Mouse (Mus musculus) CH12.LX (cell line): ENCODE measurements around the gene Rreb1. TPM values are rescaled to one million over a fixed set of nuclear protein-coding genes. Genes with fewer than 3 reads are reported as not detected.

Experiments
- DNase-seq: peaks from one replicate; pipeline ENCODE4 v3.0.0-alpha.2; 2013; ENCODE audit errors: extremely low read depth
- H3K27ac ChIP-seq: 2 replicates; pipeline ENCODE4 v1.5.1; 2012; ENCODE audit warnings: low read depth, mild to moderate bottlenecking, control low read depth, moderate library complexity; ENCODE audit not compliant: insufficient read depth
- H3K27me3 ChIP-seq: replicated peaks from 2 replicates; pipeline ENCODE3; 2012; ENCODE audit warnings: inconsistent platforms
- H3K36me3 ChIP-seq, 2 experiments: replicated peaks in 1 of 2; 2 replicates each; pipeline versions ENCODE3 to v1.6.1; 2012; ENCODE audit warnings: inconsistent platforms in 1 of 2, low read length in 1 of 2, mild to moderate bottlenecking in 1 of 2, mixed read lengths in 1 of 2, moderate library complexity in 1 of 2; ENCODE audit not compliant: control insufficient read depth in 1 of 2, insufficient read depth in 1 of 2
- H3K4me1 ChIP-seq, 2 experiments: 2 replicates each; pipeline ENCODE4 v1.6.1; 2012; ENCODE audit warnings: inconsistent platforms in 1 of 2, moderate library complexity in 1 of 2; ENCODE audit not compliant: insufficient read depth in 2 of 2, control insufficient read depth in 1 of 2
- H3K4me2 ChIP-seq: 2 replicates; pipeline ENCODE4 v1.6.1; 2012; ENCODE audit warnings: low read depth, mild to moderate bottlenecking, control low read depth; ENCODE audit not compliant: poor library complexity, insufficient read depth, severe bottlenecking
- H3K4me3 ChIP-seq, 3 experiments: fragments of 150-350 bp in 1 of 3; sonication (generic) in 1 of 3; replicated peaks in 1 of 3; 2 replicates each; pipeline versions ENCODE3 to v1.5.1; 2011 to 2012; ENCODE audit warnings: low read depth in 2 of 3, low read length in 2 of 3, mild to moderate bottlenecking in 2 of 3, moderate library complexity in 2 of 3, control low read depth in 1 of 3, improper control_type of control experiment in 1 of 3, inconsistent platforms in 1 of 3, mixed read lengths in 1 of 3; ENCODE audit not compliant: poor library complexity in 1 of 3
- H3K79me2 ChIP-seq: replicated peaks from 2 replicates; pipeline ENCODE4 v1.6.1; 2012; ENCODE audit warnings: mild to moderate bottlenecking, moderate library complexity; ENCODE audit not compliant: control insufficient read depth, poor library complexity, insufficient read depth, severe bottlenecking; ENCODE audit errors: extremely low read depth
- H3K9ac ChIP-seq: 2 replicates; pipeline ENCODE4 v1.6.1; 2012; ENCODE audit warnings: low read depth, mild to moderate bottlenecking, control low read depth, moderate library complexity; ENCODE audit not compliant: insufficient read depth
- H3K9me3 ChIP-seq: replicated peaks from 2 replicates; pipeline ENCODE3; 2012; ENCODE audit warnings: low read length, inconsistent platforms, mixed read lengths
- BHLHE40 ChIP-seq: IDR thresholded peaks from 2 replicates; pipeline ENCODE4 v1.6.1; 2011; ENCODE audit warnings: mild to moderate bottlenecking, low read depth, low read length, improper control_type of control experiment
- CHD1 ChIP-seq: IDR thresholded peaks from 2 replicates; pipeline ENCODE4 v1.6.1; 2012; ENCODE audit warnings: low read depth, low read length, improper control_type of control experiment, inconsistent platforms
- CHD2 ChIP-seq: IDR thresholded peaks from 2 replicates; pipeline ENCODE4 v1.6.1; 2011; ENCODE audit warnings: low read length, improper control_type of control experiment
- CTCF ChIP-seq, 2 experiments: IDR thresholded peaks in 1 of 2; conservative IDR thresholded peaks in 1 of 2; 2 replicates each; pipeline ENCODE4 v1.5.1; 2011 to 2012; ENCODE audit warnings: low read depth in 2 of 2, low read length in 2 of 2, improper control_type of control experiment in 1 of 2, inconsistent platforms in 1 of 2, mild to moderate bottlenecking in 1 of 2, moderate library complexity in 1 of 2
- ELF1 ChIP-seq: IDR thresholded peaks from 2 replicates; pipeline ENCODE4 v1.6.1; 2014; ENCODE audit warnings: low read depth, mild to moderate bottlenecking, inconsistent platforms, low read length, improper control_type of control experiment
- EP300 ChIP-seq: IDR thresholded peaks from 2 replicates; pipeline ENCODE4 v1.6.1; 2011; ENCODE audit warnings: low read length, improper control_type of control experiment
- GABPA ChIP-seq: IDR thresholded peaks from 2 replicates; pipeline ENCODE4 v1.6.1; 2012; ENCODE audit warnings: low read depth, low read length, improper control_type of control experiment, inconsistent platforms; ENCODE audit not compliant: insufficient replicate concordance
- HCFC1 ChIP-seq: IDR thresholded peaks from 2 replicates; pipeline ENCODE4 v1.6.1; 2012; ENCODE audit warnings: low read depth, mild to moderate bottlenecking, inconsistent platforms, low read length, improper control_type of control experiment
- JUN ChIP-seq: IDR thresholded peaks from 2 replicates; pipeline ENCODE4 v1.6.1; 2011; ENCODE audit warnings: low read depth, mild to moderate bottlenecking, low read length, improper control_type of control experiment, moderate library complexity; ENCODE audit not compliant: insufficient read depth
- JUND ChIP-seq: conservative IDR thresholded peaks from 2 replicates; pipeline ENCODE4 v1.6.1; 2011; ENCODE audit warnings: low read depth, low read length, improper control_type of control experiment
- MAX ChIP-seq: IDR thresholded peaks from 2 replicates; pipeline ENCODE4 v1.6.1; 2011; ENCODE audit warnings: low read length, improper control_type of control experiment
- MAZ ChIP-seq: IDR thresholded peaks from 2 replicates; pipeline ENCODE4 v1.6.1; 2012; ENCODE audit warnings: low read depth, mild to moderate bottlenecking, inconsistent platforms, low read length, improper control_type of control experiment, moderate library complexity
- MEF2A ChIP-seq: IDR thresholded peaks from 2 replicates; pipeline ENCODE4 v1.6.1; 2014; ENCODE audit warnings: low read depth, mild to moderate bottlenecking, inconsistent platforms, low read length, improper control_type of control experiment, borderline replicate concordance
- MXI1 ChIP-seq: IDR thresholded peaks from 2 replicates; pipeline ENCODE4 v1.6.1; 2011; ENCODE audit warnings: mild to moderate bottlenecking, low read depth, low read length, improper control_type of control experiment
- NELFE ChIP-seq: IDR thresholded peaks from 2 replicates; pipeline ENCODE4 v1.6.1; 2011; ENCODE audit warnings: low read depth, low read length, improper control_type of control experiment
- NRF1 ChIP-seq: IDR thresholded peaks from 2 replicates; pipeline ENCODE4 v1.6.1; 2014; ENCODE audit warnings: low read depth, mild to moderate bottlenecking, inconsistent platforms, low read length, improper control_type of control experiment, moderate library complexity
- PAX5 ChIP-seq: IDR thresholded peaks from 2 replicates; pipeline ENCODE4 v1.6.1; 2012; ENCODE audit warnings: low read length, inconsistent platforms, mixed read lengths
- RCOR1 ChIP-seq: conservative IDR thresholded peaks from 2 replicates; pipeline ENCODE4 v1.6.1; 2012; ENCODE audit warnings: low read depth, mild to moderate bottlenecking, inconsistent platforms, low read length, improper control_type of control experiment
- SIN3A ChIP-seq: IDR thresholded peaks from 2 replicates; pipeline ENCODE4 v1.6.1; 2012; ENCODE audit warnings: low read length, improper control_type of control experiment, inconsistent platforms
- SMC3 ChIP-seq: IDR thresholded peaks from 2 replicates; pipeline ENCODE4 v1.6.1; 2011; ENCODE audit warnings: low read depth, low read length, improper control_type of control experiment
- TBP ChIP-seq: conservative IDR thresholded peaks from 2 replicates; pipeline ENCODE4 v1.6.1; 2011; ENCODE audit warnings: low read depth, low read length, improper control_type of control experiment
- UBTF ChIP-seq: IDR thresholded peaks from 2 replicates; pipeline ENCODE4 v1.6.1; 2012; ENCODE audit warnings: low read depth, mild to moderate bottlenecking, inconsistent platforms, low read length, improper control_type of control experiment, moderate library complexity
- ZC3H11A ChIP-seq: IDR thresholded peaks from 2 replicates; pipeline ENCODE4 v1.6.1; 2012; ENCODE audit warnings: low read depth, mild to moderate bottlenecking, inconsistent platforms, low read length, improper control_type of control experiment
- ZKSCAN1 ChIP-seq: IDR thresholded peaks from 2 replicates; pipeline ENCODE4 v1.6.1; 2012; ENCODE audit warnings: low read depth, inconsistent platforms, low read length, improper control_type of control experiment, borderline replicate concordance
- ZNF384 ChIP-seq: IDR thresholded peaks from 2 replicates; pipeline ENCODE4 v1.6.1; 2012; ENCODE audit warnings: low read depth, low read length, improper control_type of control experiment, inconsistent platforms
- dilution Hi-C: fragments of 300-500 bp; cut with MboI; formaldehyde crosslinking; loops from 2 replicates; pipeline ENCODE4 v1.14.3; 2020; ENCODE audit warnings: low sequenced_read_pairs; ENCODE audit not compliant: extremely low pct_unique_long_range_greater_than_20kb, extremely low pct_ligation_motif_present
- in situ Hi-C: fragments of 300-500 bp; cut with MboI; formaldehyde crosslinking; loops from 3 replicates; pipeline ENCODE4 v1.14.3; 2019; ENCODE audit warnings: low sequenced_read_pairs, low pct_ligation_motif_present, low pct_unique_long_range_greater_than_20kb, mixed read lengths
- polyA plus RNA-seq: library from polyadenylated mRNA; unstranded; fragments of >175 nt; gene quantifications from 2 replicates; pipeline ENCODE4 v1.2.1, GENCODE M21; 2012; ENCODE audit warnings: low read depth; ENCODE audit not compliant: insufficient read length
- total RNA-seq, 2 experiments: library from RNA; depleted of rRNA; stranded (reverse); fragments of 300-350 nt in 1 of 2; fragments of >200 nt in 1 of 2; gene quantifications; 2 replicates each; pipeline ENCODE4 v1.2.3; 2012 to 2014

The Rreb1 gene
- total and polyA plus RNA-seq, 3 experiments, result 1.0 to 10.2 (median 5.3) TPM

DNA sequence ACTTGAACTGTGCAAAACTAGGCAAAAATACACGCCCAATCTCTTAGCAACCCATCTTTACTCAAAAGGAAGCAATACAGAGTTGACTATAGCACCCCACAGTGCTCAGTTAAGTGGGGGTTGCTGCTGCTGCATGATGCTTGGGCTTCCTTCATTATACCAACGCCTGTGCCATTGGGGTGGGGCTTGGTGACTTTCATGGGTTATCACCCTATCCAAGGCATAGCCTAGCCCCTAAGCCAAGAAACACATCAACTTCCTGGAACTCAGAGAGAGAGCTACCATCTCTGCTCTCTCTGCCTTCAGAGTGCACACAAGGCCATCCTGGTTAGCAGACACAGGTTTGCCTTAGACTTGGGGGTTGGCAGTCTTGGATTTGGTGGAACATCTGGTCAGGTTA is 107.2 kb downstream of the Rreb1 start:
- dilution Hi-C loops, result no loop called here

DNA sequence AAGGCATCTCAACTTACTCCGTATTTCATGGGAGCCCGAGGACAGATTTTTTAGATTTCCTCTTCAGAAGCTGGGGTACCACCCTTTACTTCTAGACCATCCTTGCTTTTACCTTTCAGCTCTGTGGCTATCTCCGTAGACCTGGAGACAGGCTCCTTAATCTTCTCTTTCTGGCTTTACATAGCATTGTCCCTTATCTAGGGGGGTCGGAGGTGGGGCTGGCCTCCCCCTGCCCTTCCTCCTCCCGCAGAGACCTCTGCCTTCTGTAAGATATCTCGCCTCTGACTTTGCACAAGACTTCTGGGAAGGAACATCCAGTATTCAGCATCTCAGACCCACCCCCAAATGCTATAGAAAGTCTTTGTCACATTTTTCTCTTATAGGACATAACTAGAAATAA is 107.8 kb downstream of the Rreb1 start:
- Histone ChIP-seq H3K4me3 (no peak overlapping the region), H3K36me3 (peaks cover 17 to 59% of the 10 kb centered on the region in 2 experiments), H3K27me3 (no peaks in the 10 kb centered on the region), H3K9me3 (no peaks in the 10 kb centered on the region), H3K4me1 (peaks cover 0 to 36% of the 10 kb centered on the region in 2 experiments; a peak in 2 of 4 replicates), H3K4me2 (no peak overlapping the region), H3K79me2 (no peaks in the 10 kb centered on the region; the same call in 1 of the 2 replicates), H3K9ac (no peak overlapping the region), H3K27ac (no peak overlapping the region)
- TF ChIP-seq ZC3H11A (no peak), RCOR1 (no peak), MAZ (no peak), EP300 (no peak), NRF1 (no peak), GABPA (no peak)
- dilution Hi-C loops (no loop called here), in situ Hi-C loops (no loop called here)
- DNase-seq, result no peak

More for the DNA sequence above, 107.2 kb downstream of the Rreb1 start:
- Histone ChIP-seq H3K4me2 (no peak overlapping the region), H3K9ac (no peak overlapping the region), H3K27me3 (no peaks in the 10 kb centered on the region), H3K36me3 (peaks cover 14 to 55% of the 10 kb centered on the region in 2 experiments), H3K4me3 (no peak overlapping the region), H3K27ac (no peak overlapping the region), H3K9me3 (no peaks in the 10 kb centered on the region)
- in situ Hi-C loops, result no loop called here
- TF ChIP-seq MEF2A (no peak), NELFE (no peak), NRF1 (no peak), CTCF (conservative IDR thresholded peaks at IDR 0.05 in 1 of 2, IDR thresholded peaks at IDR 0.05 in 1 of 2; ENCODE audit: low read depth in 2 of 2, low read length in 2 of 2) (no peak), CHD1 (no peak), UBTF (no peak), CHD2 (no peak), TBP (no peak), BHLHE40 (no peak), SMC3 (no peak), ZC3H11A (no peak)
- TF ChIP-seq, all 38 proteins: peak for 0
- Histone ChIP-seq H3K79me2 (no peaks in the 10 kb centered on the region; the same call in 1 of the 2 replicates), H3K4me1 (peaks cover 0 to 42% of the 10 kb centered on the region in 2 experiments; a peak in 2 of 4 replicates)
- no peak for DNase-seq

DNA sequence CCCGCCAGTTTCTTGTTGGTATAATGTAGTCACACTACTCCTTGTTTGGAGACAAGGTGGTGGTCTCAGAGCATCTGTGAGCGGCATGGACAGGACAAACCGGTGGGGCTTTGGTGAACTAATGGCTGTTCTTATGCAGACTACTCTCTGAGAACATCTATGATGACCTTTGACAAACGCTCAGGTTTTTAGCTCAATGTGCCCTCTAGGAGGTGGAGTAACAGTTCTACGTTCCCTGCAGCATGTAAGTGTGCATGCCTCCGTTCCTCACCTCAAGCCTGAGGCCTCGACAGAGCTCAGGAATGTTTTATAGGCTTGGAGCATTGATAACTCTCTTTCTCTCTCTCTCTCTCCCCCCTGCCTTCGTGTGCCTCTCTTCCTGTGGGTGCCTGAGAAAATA is 116.6 kb downstream of the Rreb1 start:
- H3K9ac ChIP-seq, result no peak overlapping the region
- H3K36me3 ChIP-seq, result peaks cover 66 to 90% of the 10 kb centered on the region in 2 experiments
- dilution Hi-C loops (no loop called here), in situ Hi-C loops (no loop called here)
- TF ChIP-seq ZC3H11A, result no peak
- TF ChIP-seq CTCF (conservative IDR thresholded peaks at IDR 0.05 in 1 of 2, IDR thresholded peaks at IDR 0.05 in 1 of 2; ENCODE audit: low read depth in 2 of 2, low read length in 2 of 2), result no peak
- TF ChIP-seq JUN, result no peak
- no peak for TF ChIP-seq MEF2A
- TF ChIP-seq ZNF384, result no peak
- no peak for TF ChIP-seq CHD2
- TF ChIP-seq ELF1, result no peak
- no peak for TF ChIP-seq JUND
- no peak for TF ChIP-seq BHLHE40
- no peak for TF ChIP-seq ZKSCAN1
- TF ChIP-seq MAX, result no peak
- no peak for TF ChIP-seq NRF1
- no peak for TF ChIP-seq MXI1
- TF ChIP-seq NELFE, result no peak
- TF ChIP-seq HCFC1, result no peak
- no peak for TF ChIP-seq PAX5
- no peak for TF ChIP-seq SIN3A
- TF ChIP-seq GABPA, result no peak
- TF ChIP-seq EP300, result no peak
- TF ChIP-seq UBTF, result no peak
- DNase-seq, result no peak
- H3K9me3 ChIP-seq, result no peaks in the 10 kb centered on the region
- H3K4me1 ChIP-seq, result no peaks in the 10 kb centered on the region
- H3K27me3 ChIP-seq, result no peaks in the 10 kb centered on the region
- H3K27ac ChIP-seq, result no peak overlapping the region
- no peaks in the 10 kb centered on the region for H3K79me2 ChIP-seq
- H3K4me2 ChIP-seq, result no peak overlapping the region
- H3K4me3 ChIP-seq, result no peak overlapping the region
